Mouse (Mus musculus) liver, postnatal 0 days (tissue): Measurements from ENCODE around the gene Pip4p1.

Experiments
- CTCF ChIP-seq: sonication (generic); IDR thresholded peaks from 2 replicates; pipeline ENCODE4 v1.5.1; 2016; ENCODE audit warnings: antibody characterized with exemption, low read depth
- EP300 ChIP-seq: IDR thresholded peaks from 2 replicates; pipeline ENCODE4 v1.6.1; 2016; ENCODE audit warnings: antibody characterized with exemption, low read depth, mild to moderate bottlenecking

GRCm38 (mm10) chr14:50938940-50939339, 8.3 kb upstream of the Pip4p1 start:
- TF ChIP-seq CTCF (no peak), EP300 (no peak)
